Mouse (Mus musculus): Measurements from ENCODE around the gene Ankmy1. TPM values are rescaled to one million over a fixed set of nuclear protein-coding genes. Genes with fewer than 3 reads are reported as not detected.

Gene Ankmy1
- polyA plus RNA-seq, 1 experiment: 0.11 TPM

DNA sequence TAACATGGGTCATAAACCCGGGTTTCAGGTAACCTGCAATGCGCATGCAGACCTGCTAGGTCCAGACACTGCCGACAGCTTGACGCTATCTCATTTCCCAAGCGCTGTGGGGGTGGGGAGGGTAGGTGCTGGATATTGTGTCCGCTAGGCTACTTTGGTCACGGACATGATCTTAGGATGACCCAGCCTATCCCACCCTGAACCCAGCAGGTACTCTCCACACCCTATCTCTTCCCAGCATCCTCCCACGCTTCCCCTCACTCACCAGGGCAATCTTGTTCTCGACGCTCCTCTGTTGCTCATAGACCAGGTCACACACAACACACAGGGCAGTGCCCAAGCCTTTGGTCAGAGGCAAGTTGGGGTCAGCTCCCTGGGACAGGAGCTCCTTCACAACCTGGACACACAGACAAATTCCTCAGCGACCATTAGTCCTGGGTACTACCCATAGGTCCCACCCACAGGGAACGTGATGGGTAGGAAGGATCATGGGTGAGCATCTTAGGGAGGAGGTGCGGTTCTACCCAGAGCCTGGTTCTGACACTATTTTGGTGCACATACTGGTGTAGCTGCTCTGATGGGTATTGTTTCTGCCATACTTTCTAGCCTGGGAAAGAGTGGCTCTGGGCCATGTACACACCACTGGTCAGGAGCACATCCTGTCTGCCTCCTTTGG lies 24.5 kb downstream of the Ankmy1 start:
- 74% methylated on average over 13 of the region's 13 CpGs for WGBS
- DNase-seq (ENCODE audit: low read depth, low spot score): no peak

DNA sequence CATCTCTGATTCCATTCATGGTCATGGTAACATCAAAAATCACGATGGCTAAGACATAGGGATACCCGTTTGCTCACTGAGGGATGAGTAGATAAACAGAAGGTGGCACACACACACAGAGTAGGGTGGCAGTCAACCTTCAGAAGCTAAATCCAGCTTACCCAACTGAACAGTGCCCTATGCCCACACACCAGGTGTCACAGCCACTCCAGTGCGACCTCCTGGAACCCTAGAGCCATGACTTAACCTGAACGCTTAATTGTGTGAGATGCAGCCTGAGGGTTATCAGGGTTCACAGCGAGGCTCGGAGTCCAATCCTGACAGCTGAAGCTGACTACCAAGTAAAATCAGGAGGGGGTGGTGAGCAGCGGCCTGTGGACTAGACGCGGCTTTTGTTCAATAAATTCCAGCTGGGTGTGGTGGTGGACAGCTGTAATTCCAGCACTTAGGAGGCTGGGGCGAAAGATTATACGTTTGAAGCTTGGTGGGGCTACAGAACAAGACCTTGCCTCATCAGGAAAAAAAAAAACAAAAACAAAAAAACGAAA lies 25.2 kb downstream of the Ankmy1 start:
- no peak for DNase-seq (ENCODE audit: low read depth, low spot score)
- WGBS: 41% methylated on average over 12 of the region's 12 CpGs

DNA sequence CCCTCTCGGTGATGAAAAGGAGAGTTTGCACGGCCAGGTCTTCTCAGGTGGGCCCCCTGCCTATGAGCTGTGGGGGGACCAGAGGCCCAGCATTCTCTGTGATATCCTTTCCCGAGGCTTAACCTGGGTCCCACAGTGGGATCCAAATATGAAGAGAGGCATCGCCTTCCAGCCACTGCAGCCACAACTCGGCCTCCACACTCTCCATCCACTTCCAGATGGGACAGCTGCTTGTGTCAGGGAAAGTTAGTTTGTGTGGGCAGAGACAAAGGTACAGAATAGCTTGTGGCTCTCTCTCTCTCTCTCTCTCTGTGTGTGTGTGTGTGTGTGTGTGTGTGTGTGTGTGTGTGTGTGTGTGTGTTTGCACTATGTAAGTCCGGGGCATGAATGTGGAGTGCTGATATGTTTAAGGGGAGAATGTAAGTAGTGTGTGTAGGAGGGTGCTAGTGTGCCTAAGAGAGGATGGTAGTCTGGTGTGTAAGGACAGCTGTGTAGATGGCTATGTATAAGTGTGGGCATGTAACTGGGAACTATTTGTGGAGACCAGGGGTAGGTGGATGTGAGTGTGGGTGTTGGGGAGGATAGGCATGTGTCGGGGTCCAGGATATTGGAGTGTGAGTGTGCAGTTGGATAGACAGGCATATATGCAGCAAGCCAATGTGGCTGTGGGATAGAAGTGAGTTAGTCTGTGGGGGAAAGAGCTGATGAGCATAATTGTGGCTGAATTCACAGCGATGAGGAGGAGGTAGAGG lies 27.2 kb downstream of the Ankmy1 start:
- no peak for DNase-seq (ENCODE audit: low read depth, low spot score)
- 76% methylated on average over 8 of the region's 8 CpGs for WGBS

DNA sequence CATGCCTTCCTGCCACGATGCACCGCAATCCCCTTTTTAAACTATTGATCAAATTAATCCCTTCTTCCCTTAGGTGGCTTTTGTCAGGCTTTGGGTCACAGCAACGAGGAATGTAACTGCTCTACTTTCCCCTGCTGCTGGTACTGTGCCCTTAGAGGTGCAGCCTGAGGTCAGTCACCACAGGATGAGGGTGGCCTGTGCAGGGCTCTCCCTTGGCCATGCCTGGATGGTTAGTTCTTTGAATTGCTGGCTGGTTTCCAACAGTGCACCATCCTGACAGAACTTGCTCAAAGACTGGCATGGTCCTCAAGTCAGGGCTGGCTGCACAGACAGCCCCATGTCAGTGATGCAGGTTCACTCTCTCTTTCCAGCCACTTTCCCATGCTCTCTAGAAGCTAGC lies 28.7 kb downstream of the Ankmy1 start:
- 76% methylated on average over 3 of the region's 3 CpGs for WGBS
- no peak for DNase-seq (ENCODE audit: low read depth, low spot score)

DNA sequence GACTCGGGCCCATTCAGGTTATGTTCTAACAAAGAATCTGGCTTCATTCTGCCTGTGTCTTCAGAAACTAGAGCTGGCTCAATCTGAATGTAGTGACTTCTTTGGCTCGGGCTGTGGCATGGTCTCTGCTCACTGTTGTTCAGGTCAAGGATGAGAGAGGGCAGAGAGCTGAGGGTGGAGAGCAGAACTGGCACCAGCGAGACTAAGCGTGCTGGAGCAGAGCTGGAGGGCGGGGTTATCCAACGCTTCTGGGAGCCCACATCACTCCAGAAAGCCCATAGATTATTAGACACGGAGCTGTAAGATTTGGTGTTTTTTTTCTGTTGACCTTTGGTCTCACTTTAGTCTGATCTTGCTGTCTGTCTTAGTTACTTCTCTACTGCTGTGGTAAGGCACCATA lies 30.0 kb downstream of the Ankmy1 start:
- no peak for DNase-seq (ENCODE audit: low read depth, low spot score)
- 68% methylated on average over 7 of the region's 7 CpGs for WGBS

DNA sequence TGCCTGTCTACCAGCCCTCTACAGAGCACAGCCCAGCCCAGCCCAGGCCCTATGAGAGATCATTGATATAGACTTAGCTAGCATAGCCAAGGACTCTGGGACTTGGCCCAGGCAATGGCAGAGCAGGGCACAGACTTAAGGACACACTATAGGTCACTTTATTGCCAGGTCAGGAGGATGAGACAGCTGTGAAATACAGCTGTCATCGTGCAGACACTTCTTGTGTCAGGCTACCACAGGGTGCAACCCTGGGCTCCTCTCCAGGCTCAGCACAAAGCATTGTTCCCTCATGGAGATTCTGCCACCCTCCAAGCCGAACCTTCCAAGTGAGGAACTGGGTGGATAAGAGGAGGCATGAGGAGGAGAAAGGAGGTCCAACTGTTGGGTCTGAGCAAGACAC lies 32.7 kb downstream of the Ankmy1 start:
- no peak for DNase-seq (ENCODE audit: low read depth, low spot score)
- WGBS: 74% methylated on average over 2 of the region's 2 CpGs

DNA sequence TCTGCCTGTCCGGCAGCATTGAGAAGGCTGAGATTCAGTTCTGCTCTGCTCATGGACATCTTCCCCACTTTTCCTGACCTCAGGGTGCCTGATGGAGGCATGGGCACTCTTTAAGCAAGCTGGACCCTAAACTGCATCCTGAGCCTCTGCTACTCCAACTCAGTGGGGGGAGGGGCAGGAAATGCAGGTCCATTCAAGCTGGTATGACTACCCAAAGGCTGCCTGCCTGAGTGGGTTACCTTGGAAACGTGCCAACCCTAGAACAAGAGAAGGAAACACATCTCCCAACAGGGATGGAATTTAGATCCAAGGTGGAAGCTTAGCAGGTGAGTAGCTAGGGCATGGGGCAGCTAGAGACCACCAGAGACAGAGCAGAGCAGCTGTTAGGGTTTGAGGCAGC lies 36.5 kb downstream of the Ankmy1 start:
- 54% methylated on average over 2 of the region's 2 CpGs for WGBS
- DNase-seq (ENCODE audit: low read depth, low spot score): no peak

DNA sequence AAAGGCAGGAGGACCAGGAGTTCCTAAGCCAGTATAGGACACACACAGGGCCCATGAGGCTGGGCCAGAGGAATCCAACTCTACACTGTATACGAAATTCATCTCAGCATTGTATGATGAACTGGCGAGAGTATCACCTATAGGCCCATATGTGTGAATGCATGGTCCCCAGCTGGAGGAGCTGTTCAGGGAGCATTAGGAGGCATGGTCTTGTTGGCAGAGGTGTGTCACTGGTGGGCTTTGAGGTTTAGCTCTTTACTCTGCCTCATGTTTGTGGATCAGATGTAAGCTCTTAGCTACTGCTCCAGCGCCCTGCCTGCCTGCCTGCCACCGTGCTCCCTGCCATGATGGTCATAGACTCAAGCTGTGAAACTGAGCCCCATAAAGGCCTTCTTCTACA lies 39.4 kb downstream of the Ankmy1 start:
- WGBS: 80% methylated on average over 4 of the region's 4 CpGs
- DNase-seq (ENCODE audit: low read depth, low spot score): no peak

DNA sequence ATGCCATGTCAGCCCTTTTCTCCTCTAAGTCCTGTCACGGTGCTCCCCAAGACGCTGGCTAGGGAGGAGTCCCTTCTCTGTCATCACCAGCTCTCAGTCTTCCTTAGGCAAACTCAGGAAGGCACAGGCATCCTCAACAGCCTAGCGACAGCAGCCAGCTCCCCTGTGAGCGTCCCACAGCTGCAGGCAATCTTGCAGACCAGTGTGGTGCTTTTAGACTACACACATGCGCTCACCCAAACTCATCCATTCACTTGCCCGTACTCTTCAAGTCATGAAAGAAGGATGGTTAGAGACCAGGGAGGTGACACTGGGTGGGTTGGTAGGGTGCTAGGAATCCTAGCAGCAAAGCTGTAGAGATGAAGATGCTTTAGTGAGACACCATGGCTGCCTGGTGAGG lies 41.2 kb downstream of the Ankmy1 start:
- WGBS: 68% methylated on average over 6 of the region's 6 CpGs
- DNase-seq (ENCODE audit: low read depth, low spot score): no peak

DNA sequence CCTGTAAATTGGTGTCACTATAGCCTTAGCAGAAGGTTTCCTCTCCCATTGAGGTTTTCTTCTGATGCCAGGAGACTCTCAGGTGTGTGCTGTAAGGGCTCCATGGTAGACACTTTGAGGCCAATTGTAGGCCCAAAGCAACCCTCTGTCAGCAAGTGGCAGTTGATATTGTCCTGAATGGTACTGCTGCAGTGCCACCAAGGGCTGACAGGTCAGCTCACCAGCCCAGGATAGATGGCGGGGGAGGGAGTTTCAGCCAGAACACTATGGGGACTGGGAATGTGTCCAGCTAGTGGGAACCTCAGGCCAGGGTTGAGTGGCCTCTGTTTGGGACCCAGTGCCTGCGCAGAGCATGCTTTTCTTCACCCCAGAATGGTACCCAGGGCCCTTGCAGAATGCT lies 50.3 kb downstream of the Ankmy1 start:
- 89% methylated on average over 2 of the region's 2 CpGs for WGBS
- DNase-seq (ENCODE audit: low read depth, low spot score): no peak

DNA sequence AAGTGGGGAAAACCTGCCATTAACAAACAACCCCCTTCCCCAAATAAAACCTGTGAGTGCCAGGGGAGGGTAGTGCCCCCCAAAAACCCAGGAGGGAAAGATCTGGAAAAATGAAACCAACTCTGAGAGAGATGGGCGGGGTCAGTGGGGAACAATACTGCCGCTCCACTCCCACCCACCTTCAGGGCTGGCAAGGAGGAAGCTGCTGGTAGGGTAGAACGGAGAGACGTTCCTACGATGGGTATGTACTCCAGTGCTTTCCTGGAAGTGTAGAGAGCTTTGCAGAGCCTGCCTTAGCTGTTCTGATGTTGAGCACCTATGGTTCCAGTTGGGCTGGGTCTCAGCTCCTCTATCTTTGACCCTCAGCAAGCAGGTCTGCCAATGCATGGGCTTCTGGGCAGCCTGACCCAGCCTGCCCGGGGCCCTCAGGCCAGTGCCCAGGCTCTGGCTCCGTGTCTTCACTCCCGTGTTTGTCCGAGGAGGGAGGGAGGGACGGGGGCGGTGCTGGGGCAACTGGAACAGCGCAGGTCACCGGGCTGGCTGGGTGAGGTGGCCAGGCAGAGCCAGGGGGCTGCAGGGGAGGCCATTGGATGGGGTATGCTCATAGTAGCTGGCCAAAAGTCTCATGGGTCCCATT lies 52.6 kb downstream of the Ankmy1 start:
- 25% methylated on average over 13 of the region's 13 CpGs for WGBS
- no peak for DNase-seq (ENCODE audit: low read depth, low spot score)

DNA sequence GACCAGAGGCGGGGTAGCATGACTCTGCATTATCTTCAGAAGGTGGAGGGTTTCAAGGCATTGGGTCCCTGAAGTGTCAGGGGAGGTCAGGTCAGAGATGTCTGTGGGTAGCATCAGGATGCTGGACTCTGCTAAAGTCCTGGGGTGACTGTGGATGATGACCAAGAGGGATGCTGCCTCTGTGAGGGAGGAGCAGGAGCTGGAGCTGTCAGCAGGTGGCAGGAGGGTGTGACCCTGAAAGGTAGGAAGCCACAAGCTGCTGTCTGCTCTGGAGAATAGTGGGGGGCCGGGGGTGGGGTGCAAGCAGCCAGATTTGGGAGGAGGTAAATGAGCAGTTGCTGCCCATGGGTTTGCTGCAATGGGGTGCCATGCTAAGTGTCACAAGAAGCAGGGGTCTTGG lies 53.2 kb downstream of the Ankmy1 start:
- peak; percentile 22 for DNase-seq (ENCODE audit: low read depth, low spot score)
- 57% methylated on average over 2 of the region's 2 CpGs for WGBS

DNA sequence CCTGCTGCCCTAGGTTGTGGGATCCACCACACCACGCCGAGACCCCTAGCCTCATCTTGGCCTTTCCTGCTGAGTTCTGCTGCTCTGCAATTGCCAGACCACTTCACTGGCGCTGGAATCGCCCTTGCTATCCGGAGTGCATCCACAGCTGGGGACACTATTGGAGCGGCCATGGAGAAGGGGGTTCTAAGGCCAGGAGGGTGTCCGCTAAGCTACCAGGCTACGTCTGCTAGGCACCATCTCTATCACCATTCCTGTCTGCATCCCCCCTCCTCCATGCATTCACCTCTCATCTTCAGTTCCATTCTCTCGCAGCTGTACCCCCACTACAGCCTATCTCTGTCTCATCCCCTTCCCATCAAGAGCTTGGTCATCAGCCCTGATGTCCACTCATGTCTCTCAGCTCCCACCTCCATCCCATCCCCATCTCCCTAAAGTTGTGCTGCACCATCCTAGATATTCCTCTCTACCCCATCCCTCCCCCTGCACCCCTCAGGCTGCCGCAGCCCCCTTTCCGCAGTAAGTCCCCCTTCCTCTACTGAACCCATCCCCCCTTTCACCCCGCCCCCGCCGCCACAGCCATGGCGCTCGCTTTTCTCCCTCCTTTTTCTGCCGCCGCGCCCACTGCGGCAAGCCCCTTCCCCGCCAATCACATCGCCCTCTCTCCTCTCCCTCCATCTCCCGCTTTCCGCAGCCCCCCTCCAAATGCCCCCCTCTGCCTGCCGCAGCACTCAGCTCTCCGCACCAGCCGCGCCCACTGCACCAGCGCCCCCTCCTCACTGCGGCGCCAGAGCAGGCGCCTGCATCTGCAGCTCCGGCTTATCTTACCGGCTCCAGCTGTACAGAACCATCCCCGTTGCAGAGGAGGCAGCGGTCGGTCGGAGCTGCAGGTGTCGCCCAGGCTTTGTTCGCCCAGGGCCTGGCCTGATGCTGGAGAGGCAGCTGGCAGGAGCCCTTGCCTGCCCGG lies 54.5 kb downstream of the Ankmy1 start:
- WGBS: 37% methylated on average over 41 of the region's 41 CpGs
- no peak for DNase-seq (ENCODE audit: low read depth, low spot score)

DNA sequence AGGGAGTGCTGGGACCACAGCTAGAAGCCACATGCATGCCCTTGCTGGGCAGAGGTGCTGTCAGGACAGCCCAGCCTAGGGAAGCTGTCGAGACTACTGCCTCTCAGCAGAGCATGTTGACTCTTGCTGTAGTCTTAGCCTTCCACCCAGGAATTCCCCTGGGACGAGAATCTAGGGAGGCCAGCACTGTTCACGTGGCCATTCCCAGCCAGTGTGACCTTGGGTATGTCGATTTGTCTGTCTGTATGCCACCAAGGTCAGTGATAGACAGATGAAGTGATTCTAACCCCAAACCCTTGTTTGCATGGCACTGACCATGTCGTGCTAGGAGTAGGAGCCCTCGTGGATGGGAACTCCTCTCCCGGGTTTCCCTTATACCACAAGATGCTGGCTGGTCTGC lies 56.8 kb downstream of the Ankmy1 start:
- WGBS: 66% methylated on average over 7 of the region's 7 CpGs
- DNase-seq (ENCODE audit: low read depth, low spot score): no peak

DNA sequence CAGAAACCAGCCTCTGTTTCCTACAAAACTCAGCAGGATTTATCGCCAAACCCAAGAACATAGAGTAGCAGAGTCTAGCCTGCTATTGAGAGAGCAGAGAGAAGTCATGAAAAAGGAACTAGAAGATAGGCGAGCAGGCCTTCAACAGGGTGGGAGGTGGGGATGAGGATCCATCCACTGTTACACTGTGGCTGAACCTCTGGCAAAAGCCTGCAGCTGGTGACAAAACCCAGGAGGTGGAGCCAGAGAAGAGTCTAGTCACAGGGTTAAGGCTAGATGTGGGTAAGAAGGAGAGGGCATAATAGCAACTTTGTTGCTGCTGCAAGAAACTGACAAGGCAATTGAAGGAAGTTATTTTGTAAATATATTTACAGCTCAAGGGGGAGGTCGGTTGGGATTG lies 61.3 kb downstream of the Ankmy1 start:
- DNase-seq (ENCODE audit: low read depth, low spot score): no peak
- 59% methylated on average over 3 of the region's 3 CpGs for WGBS

DNA sequence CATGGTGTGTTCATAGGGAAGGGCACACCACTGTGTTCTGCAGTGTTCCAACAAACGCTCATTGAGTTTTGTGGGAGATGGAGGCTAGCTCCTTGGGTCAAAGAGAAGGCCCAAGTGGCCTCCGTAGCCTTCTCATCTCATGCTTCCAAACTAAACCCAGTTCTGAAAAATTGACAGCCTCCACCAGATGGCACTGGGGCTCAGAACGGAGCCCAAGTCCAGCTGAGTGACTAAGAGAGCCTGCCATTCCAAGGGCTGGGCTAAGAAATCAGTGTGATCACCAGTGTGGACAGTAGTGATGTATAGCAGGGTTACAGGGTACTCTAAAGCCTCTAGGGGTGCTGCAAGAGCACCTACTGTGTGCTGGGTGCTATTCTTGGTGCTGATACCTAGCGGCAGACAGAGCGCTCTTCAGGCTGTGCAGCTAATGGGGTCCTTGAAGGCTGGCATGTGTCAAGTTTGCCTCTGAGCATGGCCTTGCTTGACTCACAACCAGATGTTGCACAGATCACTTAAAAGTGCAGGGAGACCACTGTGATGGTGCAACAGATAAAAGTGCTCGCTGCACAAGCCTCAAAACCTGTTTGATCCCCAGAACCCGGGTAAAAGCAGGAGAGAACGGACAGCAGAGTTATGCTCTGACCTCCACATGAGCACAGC lies 62.3 kb downstream of the Ankmy1 start:
- no peak for DNase-seq (ENCODE audit: low read depth, low spot score)
- WGBS: 83% methylated on average over 8 of the region's 8 CpGs

DNA sequence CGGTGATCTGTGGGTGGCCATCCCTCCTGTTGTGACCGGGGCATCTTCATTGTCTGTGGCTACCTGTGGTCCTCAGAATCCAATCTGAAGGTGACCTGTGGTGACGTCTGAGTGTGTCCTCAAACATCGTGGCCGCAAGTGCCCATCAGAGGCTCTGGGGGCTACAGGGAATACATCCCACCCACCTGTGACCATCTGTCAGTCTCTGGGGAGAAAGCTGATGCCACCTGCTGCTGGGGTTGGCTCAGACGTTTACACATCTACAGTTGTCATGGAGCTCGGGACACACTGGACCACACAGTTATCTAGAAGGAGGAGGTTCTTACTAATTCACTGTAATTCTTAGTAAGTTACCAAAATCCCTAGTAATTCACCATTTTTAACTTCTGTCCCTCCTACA lies 63.5 kb downstream of the Ankmy1 start:
- 79% methylated on average over 7 of the region's 7 CpGs for WGBS
- no peak for DNase-seq (ENCODE audit: low read depth, low spot score)

DNA sequence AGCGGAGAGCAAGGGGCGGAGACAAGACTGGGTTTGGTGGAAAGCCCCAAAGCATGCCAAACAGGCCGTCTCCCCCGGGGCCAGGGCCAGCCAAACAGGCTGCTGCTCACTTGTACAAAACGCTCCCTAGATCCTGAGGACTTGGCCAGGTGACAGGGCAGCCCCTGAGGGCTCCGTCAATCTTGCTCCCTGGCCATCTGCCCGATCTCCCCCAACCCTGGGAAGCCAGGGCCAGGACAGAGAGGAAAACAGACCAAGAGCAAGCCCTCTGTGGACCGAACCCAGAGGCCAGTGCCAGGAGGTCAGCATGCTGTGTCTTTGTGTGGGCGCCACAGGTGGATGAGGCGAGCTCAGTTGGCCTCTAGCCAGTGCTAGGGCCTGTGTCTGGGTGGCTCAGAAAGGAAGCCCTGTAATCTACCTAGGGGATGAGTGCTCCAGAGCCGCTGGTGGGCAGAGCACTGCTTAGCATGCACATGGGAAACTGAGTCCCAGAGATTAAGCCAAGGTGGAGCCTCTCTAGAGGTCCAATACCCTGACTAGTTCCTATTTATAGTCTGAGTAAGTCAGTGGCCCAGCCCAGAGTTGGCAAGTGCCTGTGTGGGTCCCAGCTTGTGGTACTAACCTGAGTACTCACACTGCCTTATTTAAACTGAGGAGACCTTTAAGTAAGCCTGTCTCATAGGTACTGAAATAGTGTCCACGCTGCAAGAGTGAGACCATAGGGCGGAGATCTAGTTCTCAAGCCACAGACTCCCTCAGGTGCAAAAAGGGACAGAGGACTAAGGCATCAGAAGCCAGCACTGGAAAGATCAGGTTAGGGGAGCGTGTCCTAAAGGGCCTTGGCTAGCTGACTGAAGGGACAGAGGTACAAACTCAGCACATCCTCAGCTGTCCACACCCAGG lies 64.5 kb downstream of the Ankmy1 start:
- WGBS: 70% methylated on average over 14 of the region's 14 CpGs
- no peak for DNase-seq (ENCODE audit: low read depth, low spot score)

Measured in large intestine, adult 2 months (tissue).